8 mouse cellular contexts compared by ENCODE assay signal in genomic region chr2:25242101-25242506, GRCm38 (mm10). TPM values are rescaled to one million over a fixed set of nuclear protein-coding genes. Genes with fewer than 3 reads are reported as not detected.
A peak's percentile ranks its signal among the peaks of the same experiment; 100 is the strongest.
DNase-seq lines count a peak whose midpoint lies in the region; ATAC-seq and TF ChIP-seq lines count a peak whose summit lies in the region.

Gene Rnf208 (plus strand): TSS chr2:25242255.
Gene Cysrt1 (minus strand): TSS chr2:25242452.

- TF ChIP-seq CTCF in MEL (IDR thresholded peaks at IDR 0.05 in 2 of 3, conservative IDR thresholded peaks at IDR 0.05 in 1 of 3; ENCODE audit: control insufficient read depth in 1 of 3, insufficient read depth in 1 of 3, low read depth in 2 of 3, low read length in 3 of 3, poor library complexity in 1 of 3, severe bottlenecking in 1 of 3): no peak

- H3K36me3 ChIP-seq in kidney, embryonic 16.5 days (ENCODE audit: insufficient read depth, low read length): 0 out of 2 replicates have a peak, but pooled peaks cover 6% of the 10 kb centered on the region
- H3K36me3 ChIP-seq in MEL (ENCODE audit: control insufficient read depth in 1 of 2, insufficient read depth in 2 of 2, low read length in 2 of 2): no peaks in the 10 kb centered on the region
- H3K36me3 ChIP-seq in neural tube, embryonic 12.5 days: peaks cover 22% of the 10 kb centered on the region

- TF ChIP-seq EP300 in MEL (IDR thresholded peaks at IDR 0.05; ENCODE audit: low read depth in 1 of 2, low read length in 2 of 2): no peak

- H3K4me2 ChIP-seq in kidney, embryonic 16.5 days (replicated peaks; ENCODE audit: low read depth, low read length): peak within 1 kb of the TSS; percentile 97
- H3K4me2 ChIP-seq in neural tube, embryonic 12.5 days (replicated peaks): peak within 1 kb of the TSS; percentile 94

- no peak for TF ChIP-seq RAD21 in MEL (IDR thresholded peaks at IDR 0.05; ENCODE audit: low read depth, low read length)

- peaks cover 20% of the 10 kb centered on the region for H3K27me3 ChIP-seq in kidney, embryonic 16.5 days (ENCODE audit: insufficient read depth, low read length)
- H3K27me3 ChIP-seq in MEL (ENCODE audit: control insufficient read depth in 1 of 2, insufficient read depth in 2 of 2, low read length in 2 of 2): no peaks in the 10 kb centered on the region
- peaks cover 17% of the 10 kb centered on the region for H3K27me3 ChIP-seq in neural tube, embryonic 12.5 days (replicated peaks)

- H3K27ac ChIP-seq in kidney, embryonic 16.5 days (ENCODE audit: low read length): peak within 1 kb of the TSS; percentile 56; the same call in 1 of the 2 replicates
- H3K27ac ChIP-seq in MEL (ENCODE audit: control insufficient read depth, low read depth, low read length): peak within 1 kb of the TSS; percentile 56
- no peak within 1 kb of the TSS for H3K27ac ChIP-seq in neural tube, embryonic 12.5 days

- no peak for DNase-seq in kidney, adult 18-20 months
- DNase-seq in MEL (ENCODE audit: low read depth, low spot score): no peak
- DNase-seq in embryo, embryonic 11 days: peak; percentile 56
- DNase-seq in kidney, postnatal 10 days: peak; percentile 43
- DNase-seq in gastrocnemius, postnatal 25 days: no peak
- DNase-seq in gastrocnemius, postnatal 14 days: no peak

- intact Hi-C loops in gastrocnemius, postnatal 14 days (cut with DNase I; ENCODE audit: low total_unique reads): loop anchor here (10.0 kb wide), 1 partner anchor 47 kb away; the partner anchor contains the start of gene Tor4a

- H3K4me3 ChIP-seq in kidney, embryonic 16.5 days (ENCODE audit: low read length): peak within 1 kb of the TSS; percentile 63
- peak within 1 kb of the TSS; percentile 57 to 69 for H3K4me3 ChIP-seq in MEL (ENCODE audit: control insufficient read depth in 1 of 2, insufficient read depth in 1 of 2, low read depth in 2 of 2, low read length in 2 of 2)
- H3K4me3 ChIP-seq in neural tube, embryonic 12.5 days: peak within 1 kb of the TSS; percentile 60

- H3K9me3 ChIP-seq in kidney, embryonic 16.5 days (ENCODE audit: low read length): no peaks in the 10 kb centered on the region
- H3K9me3 ChIP-seq in MEL (replicated peaks; ENCODE audit: insufficient read depth, low read length): no peaks in the 10 kb centered on the region
- no peaks in the 10 kb centered on the region for H3K9me3 ChIP-seq in neural tube, embryonic 12.5 days

- WGBS in kidney, embryonic 16.5 days: 0% methylated on average over 56 of the region's 59 CpGs
- WGBS in neural tube, embryonic 12.5 days: under 1% methylated on average over 54 of the region's 59 CpGs

- no peak for ATAC-seq in kidney, embryonic 16.5 days (ENCODE audit: low FRiP score, low TSS enrichment)
- ATAC-seq in neural tube, embryonic 12.5 days (ENCODE audit: low FRiP score, low read depth): peak; percentile 39

- no peak for TF ChIP-seq POLR2A in MEL (IDR thresholded peaks at IDR 0.05; ENCODE audit: control insufficient read depth in 1 of 2, insufficient read depth in 1 of 2, low read depth in 1 of 2, low read length in 2 of 2, poor library complexity in 1 of 2)

- H3K9ac ChIP-seq in kidney, embryonic 16.5 days (replicated peaks; ENCODE audit: low read length): peak within 1 kb of the TSS; percentile 78
- peak within 1 kb of the TSS; percentile 79 for H3K9ac ChIP-seq in MEL (ENCODE audit: control insufficient read depth, low read depth, low read length, poor library complexity, severe bottlenecking)
- peak within 1 kb of the TSS; percentile 82 for H3K9ac ChIP-seq in neural tube, embryonic 12.5 days

- peaks cover 26% of the 10 kb centered on the region for H3K4me1 ChIP-seq in kidney, embryonic 16.5 days (ENCODE audit: insufficient read depth, low read length)
- peaks cover 0 to 12% of the 10 kb centered on the region in 2 experiments; a peak in 3 of 4 replicates for H3K4me1 ChIP-seq in MEL (ENCODE audit: control insufficient read depth in 1 of 2, insufficient read depth in 2 of 2, low read length in 2 of 2)
- H3K4me1 ChIP-seq in neural tube, embryonic 12.5 days: peaks cover 21% of the 10 kb centered on the region

- H3K79me2 ChIP-seq in MEL (ENCODE audit: control insufficient read depth, insufficient read depth, low read length, poor library complexity): no peaks in the 10 kb centered on the region; the same call in 1 of the 2 replicates

TF ChIP-seq in MEL, 35 proteins besides CTCF, POLR2A, EP300 and RAD21:
- TF ChIP-seq NRF1 (IDR thresholded peaks at IDR 0.05; ENCODE audit: insufficient read depth, low read depth, low read length, poor library complexity, severe bottlenecking) (no peak), JUND (IDR thresholded peaks at IDR 0.05; ENCODE audit: low read depth, low read length) (no peak), ZKSCAN1 (IDR thresholded peaks at IDR 0.05; ENCODE audit: low read depth, low read length) (no peak), TCF12 (IDR thresholded peaks at IDR 0.05; ENCODE audit: low read depth, low read length) (no peak), GABPA (IDR thresholded peaks at IDR 0.05; ENCODE audit: low read depth, low read length) (no peak), USF1 (IDR thresholded peaks at IDR 0.05; ENCODE audit: low read depth, low read length) (no peak), E2F4 (IDR thresholded peaks at IDR 0.05; ENCODE audit: borderline replicate concordance, low read depth, low read length) (no peak), RCOR1 (IDR thresholded peaks at IDR 0.05; ENCODE audit: low read depth, low read length) (no peak), ETS1 (IDR thresholded peaks at IDR 0.05; ENCODE audit: low read depth, low read length) (no peak), UBTF (IDR thresholded peaks at IDR 0.05; ENCODE audit: borderline replicate concordance, insufficient read depth, low read depth, low read length) (no peak), GATA1 (IDR thresholded peaks at IDR 0.05; ENCODE audit: low read depth, low read length) (no peak), MXI1 (IDR thresholded peaks at IDR 0.05; ENCODE audit: low read depth, low read length) (no peak), POLR2AphosphoS2 (IDR thresholded peaks at IDR 0.05; ENCODE audit: low read length) (no peak), CHD1 (IDR thresholded peaks at IDR 0.05; ENCODE audit: low read depth, low read length) (no peak), BHLHE40 (IDR thresholded peaks at IDR 0.05; ENCODE audit: borderline replicate concordance, low read depth, low read length) (no peak), MAFK (IDR thresholded peaks at IDR 0.05; ENCODE audit: borderline replicate concordance, low read depth, low read length) (no peak)

RNA-seq across cellular contexts. Expression of gene Rnf208, which starts in this region (rescaled TPM):
- 24.0 and 26.3 TPM in 2 replicates for polyA plus RNA-seq in kidney, embryonic 16.5 days (2015; fragmentation: Nextera tagmentation; extraction: Ambion mirVana)
- 6.0 and 7.4 TPM in 2 replicates for total RNA-seq in MEL (2012; rRNA removed)
- polyA plus RNA-seq in MEL (2012; ENCODE audit: insufficient read depth in 1 of 2, insufficient read length in 2 of 2, low read depth in 1 of 2, low replicate concordance in 2 of 2, missing spikeins in 1 of 2): 10 to 100 TPM in 1 of 2 experiments, not detected in 1; 21.8 TPM
- 46.1 and 47.5 TPM in 2 replicates for polyA plus RNA-seq in neural tube, embryonic 12.5 days (2016; fragmentation: Nextera tagmentation; extraction: Ambion mirVana)
- under 1 TPM; 0.56 to 0.75 TPM for total RNA-seq in gastrocnemius, postnatal 25 days (2021)
- total RNA-seq in gastrocnemius, postnatal 14 days (2021): 1 to 10 TPM in 1 of 2 experiments, under 1 TPM in 1; 0.66 to 1.4 TPM

RNA-seq across cellular contexts. Expression of gene Cysrt1, which starts in this region (rescaled TPM):
- 0.21 and 0.30 TPM in 2 replicates for polyA plus RNA-seq in kidney, embryonic 16.5 days (2015; fragmentation: Nextera tagmentation; extraction: Ambion mirVana)
- total RNA-seq in MEL (2012; rRNA removed): 0.15 and 0.26 TPM in 2 replicates
- under 1 TPM in 1 of 2 experiments, not detected in 1; 0.19 TPM for polyA plus RNA-seq in MEL (2012; ENCODE audit: insufficient read depth in 1 of 2, insufficient read length in 2 of 2, low read depth in 1 of 2, low replicate concordance in 2 of 2, missing spikeins in 1 of 2)
- polyA plus RNA-seq in neural tube, embryonic 12.5 days (2016; fragmentation: Nextera tagmentation; extraction: Ambion mirVana): 0.30 TPM in 1 of 2 replicates, not detected in the other
- total RNA-seq in gastrocnemius, postnatal 25 days (2021): not detected
- not detected for total RNA-seq in gastrocnemius, postnatal 14 days (2021)

Comparison
In these comparisons a context has a peak if more than half of its experiments do, and no peak if none do; other contexts are left out.
1. DNase-seq: peak in embryo, embryonic 11 days (single experiment) and kidney, postnatal 10 days (single experiment); none in kidney, adult 18-20 months (single experiment), MEL (single experiment), gastrocnemius, postnatal 25 days (single experiment) and gastrocnemius, postnatal 14 days (single experiment).
2. Peak in every context shown above with its lines, with median percentiles within 50 percentile points of each other: H3K4me3 ChIP-seq and H3K9ac ChIP-seq.